Mouse (Mus musculus): ENCODE measurements around the gene Ncoa1.

DNA sequence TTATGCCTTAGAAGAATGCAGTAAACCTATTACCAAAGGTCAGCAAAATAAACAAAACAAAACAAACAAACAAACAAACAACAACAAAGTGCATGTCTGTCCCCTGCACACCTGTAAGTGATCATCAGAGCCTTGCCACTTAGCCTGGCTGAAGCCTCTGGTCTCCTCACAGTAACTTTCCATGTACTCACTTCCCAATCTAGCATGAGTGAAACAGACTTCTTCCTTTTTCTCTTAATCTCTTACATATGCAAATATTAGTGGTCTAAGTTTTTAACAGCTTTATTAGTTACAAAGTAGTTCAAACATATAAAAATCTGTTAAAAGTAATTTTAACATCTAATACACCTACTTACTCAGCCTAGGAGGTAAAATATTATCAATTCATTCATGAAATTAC, 24.7 kb downstream of the Ncoa1 start:
- no peak for TF ChIP-seq HCFC1 (IDR thresholded peaks at IDR 0.05; ENCODE audit: borderline replicate concordance, insufficient read depth, low read length)
- TF ChIP-seq CHD2 (IDR thresholded peaks at IDR 0.05; ENCODE audit: low read depth, low read length): no peak
